Mouse (Mus musculus) lung, embryonic 14.5 days (tissue): ENCODE data around the gene 6430571L13Rik. TPM values are rescaled to one million over a fixed set of nuclear protein-coding genes. Genes with fewer than 3 reads are reported as not detected.
A peak's percentile ranks its signal among the peaks of the same experiment; 100 is the strongest.

Source experiments
- ATAC-seq: fragments of 200-750 bp; cut with Nextera tagmentation; 2 replicates; pipeline ENCODE4 v1.8.0; 2017; ENCODE audit warnings: mild to moderate bottlenecking, moderate TSS enrichment, moderate library complexity; ENCODE audit not compliant: insufficient read depth
- DNase-seq: peaks from one replicate; pipeline ENCODE4 v3.0.0-alpha.2; 2015
- H3K27ac ChIP-seq: fragments of 300-500 bp; sonication (generic); 2 replicates; pipeline ENCODE4 v1.5.1; 2014; ENCODE audit warnings: low read depth, mild to moderate bottlenecking, moderate library complexity
- H3K27me3 ChIP-seq: fragments of 300-500 bp; sonication (generic); 2 replicates; pipeline ENCODE4 v1.6.1; 2014; ENCODE audit warnings: low read length, control low read depth; ENCODE audit not compliant: insufficient read depth
- H3K36me3 ChIP-seq: fragments of 300-500 bp; sonication (generic); 2 replicates; pipeline ENCODE4 v1.6.1; 2014; ENCODE audit warnings: control low read depth; ENCODE audit not compliant: insufficient read depth
- H3K4me1 ChIP-seq: fragments of 300-500 bp; sonication (generic); 2 replicates; pipeline ENCODE4 v1.6.1; 2014; ENCODE audit warnings: antibody characterized with exemption, control low read depth; ENCODE audit not compliant: insufficient read depth
- H3K4me2 ChIP-seq: fragments of 300-500 bp; sonication (generic); 2 replicates; pipeline ENCODE4 v1.6.1; 2014; ENCODE audit warnings: mild to moderate bottlenecking
- H3K4me3 ChIP-seq: fragments of 300-500 bp; sonication (generic); 2 replicates; pipeline ENCODE4 v1.5.1; 2014; ENCODE audit warnings: low read depth, low read length
- H3K9ac ChIP-seq: fragments of 300-500 bp; sonication (generic); 2 replicates; pipeline ENCODE4 v1.6.1; 2014
- H3K9me3 ChIP-seq: fragments of 300-500 bp; sonication (generic); 2 replicates; pipeline ENCODE4 v1.6.1; 2016; ENCODE audit warnings: low read depth, low read length, control low read depth
- CTCF ChIP-seq: IDR thresholded peaks from 2 replicates; pipeline ENCODE4 v1.5.1; 2016; ENCODE audit warnings: antibody characterized with exemption, low read depth
- WGBS: fragments of 180-500 bp; shearing (Covaris S2); extraction: QIAGEN DNeasy Blood & Tissue Kit; methylation state at CpG from one replicate; pipeline ENCODE4 v1.1.7; 2014; 5-methylcytosine and 5-hydroxymethylcytosine counted together
- polyA plus RNA-seq: library from polyadenylated mRNA; unstranded; fragments of >200 nt; fragmentation: Nextera tagmentation; extraction: Ambion mirVana; gene quantifications from 2 replicates; pipeline ENCODE4 v1.2.1, GENCODE M21; 2014

The 6430571L13Rik gene
- polyA plus RNA-seq = 0.27 and 0.28 TPM in 2 replicates

DNA sequence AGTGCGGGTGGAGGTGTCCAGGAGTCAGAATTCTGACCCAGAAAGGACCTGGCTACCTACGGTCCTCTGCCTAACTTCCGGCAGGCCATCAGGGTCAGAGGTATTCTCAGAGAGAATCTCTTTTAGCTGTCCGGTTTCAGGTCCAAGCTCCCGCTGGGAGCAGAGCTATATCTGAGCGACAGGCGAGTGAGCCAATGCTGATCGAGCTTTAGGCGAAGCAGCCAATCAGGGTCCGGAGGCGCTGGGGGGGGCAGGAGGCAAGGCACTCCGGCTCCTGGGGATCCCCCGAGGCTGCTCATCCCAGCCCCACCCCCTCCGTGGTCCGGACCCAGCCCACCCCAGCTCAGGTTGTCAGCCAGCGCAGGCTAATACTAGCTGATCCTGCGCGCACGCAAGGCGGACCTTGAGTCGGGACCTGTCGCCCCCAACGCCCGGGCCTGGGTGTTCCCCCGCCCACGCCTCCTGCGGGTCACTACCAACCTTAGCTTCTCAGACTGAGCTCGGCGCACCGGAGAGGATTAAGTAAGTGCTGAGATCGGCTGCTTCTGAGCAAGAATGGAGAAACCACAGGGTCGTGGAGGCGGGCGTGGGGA, at the start of gene 6430571L13Rik:
Gene 6430571L13Rik (plus strand): TSS at position 336 of the 593 bp plus-strand sequence.
- no peaks in the 10 kb centered on the region for H3K9me3 ChIP-seq
- peaks cover 10% of the 10 kb centered on the region for H3K4me1 ChIP-seq
- no peak within 1 kb of the TSS for H3K27ac ChIP-seq
- peak; percentile 97 for DNase-seq
- H3K27me3 ChIP-seq = no peaks in the 10 kb centered on the region
- WGBS = under 1% methylated on average over 34 of the region's 34 CpGs
- H3K36me3 ChIP-seq = no peaks in the 10 kb centered on the region
- peak within 1 kb of the TSS; percentile 73 for H3K4me2 ChIP-seq
- peak within 1 kb of the TSS; percentile 48 for H3K9ac ChIP-seq
- TF ChIP-seq CTCF = no peak
- H3K4me3 ChIP-seq = peak within 1 kb of the TSS; percentile 47
- ATAC-seq = peak; percentile 94

DNA sequence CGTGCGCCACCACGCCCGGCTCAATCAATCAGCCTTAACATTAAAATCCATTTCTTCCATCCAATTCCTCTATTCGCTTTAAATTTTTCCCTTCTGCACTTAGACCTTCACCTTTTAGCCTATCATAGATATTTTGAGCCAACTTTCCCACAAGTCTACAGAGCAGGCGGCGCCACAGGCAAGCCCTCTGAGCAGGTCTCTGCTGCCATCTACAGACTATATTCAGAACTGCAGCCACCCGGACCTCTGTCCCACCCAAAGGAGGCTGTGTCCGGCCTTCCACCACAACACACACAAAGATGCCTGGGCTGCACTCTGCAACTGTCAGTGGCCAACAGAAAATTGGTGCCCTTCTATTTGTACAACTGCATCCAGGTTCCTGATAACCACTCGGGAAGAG, 49.5 kb upstream of the 6430571L13Rik start:
- Histone ChIP-seq H3K9ac (no peak overlapping the region), H3K4me3 (no peak overlapping the region), H3K4me2 (no peak overlapping the region), H3K36me3 (no peaks in the 10 kb centered on the region), H3K9me3 (no peaks in the 10 kb centered on the region), H3K27ac (no peak overlapping the region), H3K4me1 (peaks cover 8% of the 10 kb centered on the region; the same call in 1 of the 2 replicates), H3K27me3 (no peaks in the 10 kb centered on the region)
- peak; percentile 96 for TF ChIP-seq CTCF
- ATAC-seq (0 out of 2 replicates have a peak, but pooled peaks have one; percentile 18), DNase-seq (peak; percentile 95)
- 25% methylated on average over 10 of the region's 10 CpGs for WGBS

DNA sequence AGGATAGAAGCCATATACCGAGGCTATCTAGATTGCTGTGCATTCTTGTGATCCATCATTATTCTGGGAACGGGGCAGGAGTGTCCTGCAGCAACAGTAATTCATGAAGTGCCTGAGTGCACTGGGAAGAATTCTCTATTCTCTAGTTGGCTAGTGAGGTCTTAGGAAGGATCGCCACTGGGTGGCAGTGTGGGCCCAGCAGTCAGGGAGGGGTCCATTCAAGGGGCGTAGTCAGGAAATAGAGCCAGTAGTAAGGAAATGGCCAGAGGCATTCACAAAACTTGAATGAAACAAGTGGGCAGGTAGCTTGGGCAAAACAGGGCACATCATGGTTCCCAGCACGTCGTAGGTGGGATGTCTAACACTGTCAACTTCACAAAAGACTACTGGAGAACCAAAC, 46.2 kb upstream of the 6430571L13Rik start:
- H3K4me2 ChIP-seq = no peak overlapping the region
- no peak overlapping the region for H3K9ac ChIP-seq
- DNase-seq (peak; percentile 91), ATAC-seq (no peak)
- H3K9me3 ChIP-seq = no peaks in the 10 kb centered on the region
- H3K27me3 ChIP-seq = no peaks in the 10 kb centered on the region
- TF ChIP-seq CTCF = peak; percentile 91
- no peak overlapping the region for H3K4me3 ChIP-seq
- H3K36me3 ChIP-seq = no peaks in the 10 kb centered on the region
- H3K27ac ChIP-seq = no peak overlapping the region
- H3K4me1 ChIP-seq = peaks cover 12% of the 10 kb centered on the region; the same call in 1 of the 2 replicates
- 1% methylated on average over 6 of the region's 6 CpGs for WGBS

DNA sequence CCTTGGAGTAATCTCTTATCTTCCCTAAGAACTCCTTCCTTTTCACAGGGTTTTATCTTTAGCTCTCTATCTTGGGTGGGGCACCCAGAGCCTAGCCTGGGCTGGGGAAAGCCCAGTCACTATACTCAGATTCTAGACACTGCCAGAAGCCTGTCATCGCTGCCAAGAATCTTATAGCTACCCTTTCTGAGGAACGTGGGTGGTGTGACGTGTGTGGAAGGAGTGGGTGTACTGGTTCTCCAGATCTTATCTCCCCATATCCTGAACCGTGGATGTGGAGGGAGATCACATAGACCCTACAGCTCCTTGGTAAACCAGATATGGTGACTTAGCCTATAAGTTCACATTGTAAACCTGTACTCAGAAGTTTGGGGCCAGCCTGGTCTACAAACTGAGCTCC, 44.8 kb upstream of the 6430571L13Rik start:
- peak overlapping the region; percentile 98 for H3K4me2 ChIP-seq
- no peaks in the 10 kb centered on the region for H3K27me3 ChIP-seq
- no peak for DNase-seq
- no peak for TF ChIP-seq CTCF
- no peak for ATAC-seq
- peak overlapping the region; percentile 62 for H3K4me3 ChIP-seq
- no peak overlapping the region for H3K9ac ChIP-seq
- peaks cover 12% of the 10 kb centered on the region; the same call in 1 of the 2 replicates for H3K4me1 ChIP-seq
- peaks cover 7% of the 10 kb centered on the region; the same call in 1 of the 2 replicates for H3K36me3 ChIP-seq
- no peaks in the 10 kb centered on the region for H3K9me3 ChIP-seq
- 35% methylated on average over 4 of the region's 4 CpGs for WGBS
- H3K27ac ChIP-seq = peak overlapping the region; percentile 71; the same call in 1 of the 2 replicates

DNA sequence AAGGTAGTCTGAATTCAATTTTAAA, 44.6 kb upstream of the 6430571L13Rik start, which contains the start of gene Cish:
Gene Cish (plus strand): TSS at position 11 of the 25 bp plus-strand sequence.
- Histone ChIP-seq H3K9ac (peak within 1 kb of the TSS; percentile 70), H3K4me3 (peak within 1 kb of the TSS; percentile 62), H3K27me3 (no peaks in the 10 kb centered on the region), H3K27ac (peak within 1 kb of the TSS; percentile 71), H3K36me3 (peaks cover 9% of the 10 kb centered on the region), H3K4me1 (peaks cover 12% of the 10 kb centered on the region; the same call in 1 of the 2 replicates), H3K4me2 (peak within 1 kb of the TSS; percentile 98), H3K9me3 (no peaks in the 10 kb centered on the region)
- no peak for TF ChIP-seq CTCF
- no peak for ATAC-seq
- DNase-seq = no peak

DNA sequence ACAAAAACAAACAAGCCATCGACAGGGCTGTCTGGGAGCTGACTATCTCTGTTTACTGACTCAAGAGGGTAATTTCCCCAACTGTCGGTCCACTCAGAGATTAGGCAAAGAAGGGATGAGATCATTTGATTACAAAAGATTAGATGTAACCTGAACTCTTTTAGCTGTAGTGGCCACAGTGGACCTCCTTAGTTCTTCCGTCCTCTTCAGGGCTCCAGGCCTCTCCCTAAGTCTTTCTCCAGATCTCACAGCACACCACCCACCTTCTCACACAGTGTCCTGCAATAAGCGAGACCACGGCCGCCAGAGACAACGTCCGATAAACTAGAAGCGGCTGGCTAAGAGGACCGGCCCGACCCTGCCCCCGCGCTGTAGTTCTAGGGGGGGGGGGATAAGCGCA, 44.4 kb upstream of the 6430571L13Rik start:
- peak overlapping the region; percentile 62 for H3K4me3 ChIP-seq
- no peaks in the 10 kb centered on the region for H3K27me3 ChIP-seq
- peaks cover 12% of the 10 kb centered on the region for H3K36me3 ChIP-seq
- no peaks in the 10 kb centered on the region for H3K9me3 ChIP-seq
- ATAC-seq (peak; percentile 50), DNase-seq (no peak)
- peak overlapping the region; percentile 98 for H3K4me2 ChIP-seq
- H3K27ac ChIP-seq = peak overlapping the region; percentile 71
- TF ChIP-seq CTCF = no peak
- WGBS = under 1% methylated on average over 13 of the region's 14 CpGs
- peak overlapping the region; percentile 46; the same call in 1 of the 2 replicates for H3K9ac ChIP-seq
- peaks cover 12% of the 10 kb centered on the region; the same call in 1 of the 2 replicates for H3K4me1 ChIP-seq

DNA sequence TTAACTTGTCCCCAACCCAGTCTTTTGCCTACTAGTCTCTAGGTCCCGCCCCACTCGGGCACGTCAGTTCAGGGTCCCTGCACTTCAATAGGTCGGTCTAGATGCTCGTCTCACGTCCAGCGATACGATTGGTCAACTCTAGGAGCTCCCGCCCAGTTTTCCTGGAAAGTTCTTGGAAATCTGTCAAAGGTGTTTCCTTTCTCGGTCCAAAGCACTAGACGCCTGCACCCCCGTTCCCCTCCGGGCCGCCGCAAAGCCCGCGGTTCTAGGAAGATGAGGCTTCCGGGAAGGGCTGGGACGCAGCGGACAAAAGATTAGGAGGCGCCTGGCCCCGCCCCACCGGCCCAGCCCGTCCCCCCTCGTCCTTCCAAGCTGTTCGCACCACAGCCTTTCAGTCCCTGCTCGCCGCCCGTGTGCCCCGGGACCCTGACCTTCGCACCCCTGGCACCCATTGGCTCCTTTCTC, 43.9 kb upstream of the 6430571L13Rik start:
- Histone ChIP-seq H3K4me2 (peak overlapping the region; percentile 98), H3K9me3 (no peaks in the 10 kb centered on the region), H3K27ac (peak overlapping the region; percentile 71), H3K36me3 (peaks cover 17% of the 10 kb centered on the region), H3K27me3 (no peaks in the 10 kb centered on the region), H3K4me1 (peaks cover 12% of the 10 kb centered on the region; the same call in 1 of the 2 replicates), H3K4me3 (peak overlapping the region; percentile 62), H3K9ac (peak overlapping the region; percentile 70)
- peak; percentile 98 for DNase-seq
- ATAC-seq = peak; percentile 98
- no peak for TF ChIP-seq CTCF
- under 1% methylated on average over 31 of the region's 31 CpGs for WGBS
